Mouse (Mus musculus) ES-Bruce4 (cell line): ENCODE results near the gene Spire2. TPM values are rescaled to one million over a fixed set of nuclear protein-coding genes. Genes with fewer than 3 reads are reported as not detected.
"Not testable (repeated sequence)": the region's sequence is repeated elsewhere in the genome, so short reads cannot be mapped to it uniquely, and the experiment has no call there.

ENCODE experiments used
- H3K27ac ChIP-seq: 2 replicates; pipeline ENCODE4 v1.5.1; 2012; ENCODE audit warnings: low read length, inconsistent platforms; ENCODE audit not compliant: insufficient read depth
- H3K27me3 ChIP-seq: 2 replicates; pipeline ENCODE4 v1.6.1; 2012; ENCODE audit warnings: mild to moderate bottlenecking, low read length, inconsistent platforms; ENCODE audit not compliant: control insufficient read depth, poor library complexity, insufficient read depth, severe bottlenecking
- H3K36me3 ChIP-seq: 2 replicates; pipeline ENCODE4 v1.6.1; 2012; ENCODE audit warnings: inconsistent platforms, mild to moderate bottlenecking, low read length, moderate library complexity; ENCODE audit not compliant: control insufficient read depth, poor library complexity, insufficient read depth, severe bottlenecking
- H3K4me1 ChIP-seq: one replicate; pipeline ENCODE4 v1.8.1; 2011; ENCODE audit warnings: low read length; ENCODE audit not compliant: control insufficient read depth, insufficient read depth
- H3K4me3 ChIP-seq: 2 replicates; pipeline ENCODE4 v1.5.1; 2011; ENCODE audit warnings: low read depth, mild to moderate bottlenecking, low read length
- H3K9ac ChIP-seq: 2 replicates; pipeline ENCODE4 v1.6.1; 2012; ENCODE audit warnings: low read depth, mild to moderate bottlenecking, inconsistent platforms; ENCODE audit not compliant: poor library complexity, severe bottlenecking
- H3K9me3 ChIP-seq: replicated peaks from 2 replicates; pipeline ENCODE4 v1.6.1; 2012; ENCODE audit warnings: mild to moderate bottlenecking, low read length, inconsistent platforms; ENCODE audit not compliant: control insufficient read depth, poor library complexity, insufficient read depth, severe bottlenecking
- CTCF ChIP-seq: IDR thresholded peaks from one replicate; pipeline ENCODE4 v1.8.1; 2011; ENCODE audit warnings: low read depth, low read length
- EP300 ChIP-seq: IDR thresholded peaks from 2 replicates; pipeline ENCODE4 v1.6.1; 2011; ENCODE audit warnings: low read depth, low read length; ENCODE audit not compliant: insufficient read depth
- POLR2A ChIP-seq: IDR thresholded peaks from one replicate; pipeline ENCODE4 v1.8.1; 2011; ENCODE audit warnings: low read length; ENCODE audit not compliant: insufficient read depth
- polyA plus RNA-seq: library from polyadenylated mRNA; stranded (reverse); fragments of >200 nt; gene quantifications from 2 replicates; pipeline ENCODE4 v1.2.4, GENCODE M21; 2011; ENCODE audit warnings: low read depth; ENCODE audit not compliant: missing spikeins, insufficient read depth, insufficient read length

Gene Spire2
- polyA plus RNA-seq, 1 experiment, result 4.2 TPM

DNA sequence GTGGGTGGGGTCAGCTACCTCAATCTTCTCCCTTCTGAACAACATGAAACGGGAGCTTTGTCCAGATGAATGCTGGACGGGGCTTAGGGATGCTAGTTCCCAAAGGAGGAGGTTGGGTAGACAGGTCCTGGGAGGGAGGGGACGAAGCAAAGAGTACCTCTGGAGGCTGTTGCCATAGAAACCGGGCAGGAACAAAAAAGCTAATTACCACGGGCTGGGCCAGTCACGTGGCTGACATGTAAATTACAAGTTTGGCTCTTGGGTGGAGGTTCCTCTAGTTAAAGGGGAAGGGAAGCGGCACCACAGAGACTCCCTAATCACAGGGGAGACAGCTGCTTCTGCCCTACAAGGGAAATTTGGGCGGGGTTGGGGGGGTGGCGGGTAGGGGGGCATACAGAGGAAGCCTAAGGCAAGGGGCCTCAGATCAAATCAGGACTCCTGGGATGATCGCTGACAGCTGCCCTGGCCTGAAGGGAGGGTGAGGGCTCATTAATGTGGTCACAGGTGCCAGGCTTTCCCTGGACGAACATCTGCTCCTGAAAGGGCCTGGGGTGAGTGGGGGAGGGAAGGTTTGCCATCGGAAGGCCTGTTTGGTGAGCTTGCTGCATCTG, 80.2 kb downstream of the Spire2 start:
- Histone ChIP-seq H3K4me3 (peak overlapping the region; percentile 6; the same call in 1 of the 2 replicates), H3K27ac (no peak overlapping the region), H3K4me1 (peaks cover 8% of the 10 kb centered on the region), H3K27me3 (no peaks in the 10 kb centered on the region), H3K9me3 (no peaks in the 10 kb centered on the region), H3K36me3 (no peaks in the 10 kb centered on the region), H3K9ac (no peak overlapping the region)
- TF ChIP-seq POLR2A (no peak), EP300 (0 out of 2 replicates have a peak, but pooled peaks have one; percentile 58), CTCF (no peak)

- no peak overlapping the region for H3K27ac ChIP-seq
- H3K27me3 ChIP-seq, result no peaks in the 10 kb centered on the region
These were observed 81.7 kb downstream of the Spire2 start for GRCm38 (mm10) chr8:123414255-123414654.

GRCm38 (mm10) chr8:123414997-123415696, 82.6 kb downstream of the Spire2 start:
- not testable (repeated sequence) for H3K4me3 ChIP-seq, H3K9ac ChIP-seq, H3K27ac ChIP-seq, H3K36me3 ChIP-seq, H3K4me1 ChIP-seq, H3K27me3 ChIP-seq, H3K9me3 ChIP-seq

More at GRCm38 (mm10) chr8:123414255-123414654, 81.7 kb downstream of the Spire2 start:
- Histone ChIP-seq H3K9ac (no peak overlapping the region), H3K36me3 (peaks cover 5% of the 10 kb centered on the region; the same call in 1 of the 2 replicates), H3K4me1 (peaks cover 7% of the 10 kb centered on the region), H3K4me3 (no peak overlapping the region), H3K9me3 (no peaks in the 10 kb centered on the region)
- no peak for TF ChIP-seq POLR2A
- TF ChIP-seq CTCF, result no peak
- TF ChIP-seq EP300, result no peak

- Histone ChIP-seq H3K4me1 (peaks cover 7% of the 10 kb centered on the region), H3K27me3 (no peaks in the 10 kb centered on the region), H3K4me3 (no peak overlapping the region), H3K9me3 (no peaks in the 10 kb centered on the region), H3K36me3 (peaks cover 5% of the 10 kb centered on the region; the same call in 1 of the 2 replicates), H3K9ac (no peak overlapping the region), H3K27ac (no peak overlapping the region)
- TF ChIP-seq CTCF, result peak; percentile 30
- TF ChIP-seq EP300, result no peak
These were observed 83.7 kb downstream of the Spire2 start for GRCm38 (mm10) chr8:123415967-123416943.

- Histone ChIP-seq H3K4me1 (peaks cover 7% of the 10 kb centered on the region), H3K27me3 (no peaks in the 10 kb centered on the region), H3K9ac (no peak overlapping the region), H3K36me3 (peaks cover 5% of the 10 kb centered on the region; the same call in 1 of the 2 replicates), H3K9me3 (no peaks in the 10 kb centered on the region), H3K27ac (no peak overlapping the region), H3K4me3 (no peak overlapping the region)
- TF ChIP-seq CTCF (no peak), POLR2A (no peak), EP300 (no peak)
These were observed 84.5 kb downstream of the Spire2 start for GRCm38 (mm10) chr8:123416944-123417555.

Other genes starting within 250 kb of the Spire2 start
- 2,572 and 2,592 TPM in 2 replicates for gene Rpl13, start 230.4 kb upstream of the Spire2 start, polyA plus RNA-seq
- 2.9 and 3.2 TPM in 2 replicates for gene Cpne7, start 215.3 kb upstream of the Spire2 start, polyA plus RNA-seq
- gene Sult5a1, start 174.4 kb upstream of the Spire2 start, polyA plus RNA-seq, result 2.2 and 2.9 TPM in 2 replicates
- gene Dpep1, start 146.5 kb upstream of the Spire2 start, polyA plus RNA-seq, result not detected in 2 replicates
- gene Chmp1a, start 120.0 kb upstream of the Spire2 start, polyA plus RNA-seq, result 64.1 and 66.0 TPM in 2 replicates
- gene Spata33, start 119.9 kb upstream of the Spire2 start, polyA plus RNA-seq, result 1.8 TPM in 2 replicates
- 34.3 and 35.7 TPM in 2 replicates for gene Cdk10, start 107.9 kb upstream of the Spire2 start, polyA plus RNA-seq
- gene Spata2l, start 96.5 kb upstream of the Spire2 start, polyA plus RNA-seq, result 0.25 and 0.64 TPM in 2 replicates
- 7.4 and 8.0 TPM in 2 replicates for gene Zfp276, start 78.5 kb upstream of the Spire2 start, polyA plus RNA-seq
- 4.7 and 8.9 TPM in 2 replicates for gene Vps9d1, start 78.4 kb upstream of the Spire2 start, polyA plus RNA-seq
- gene Fanca, start 14.1 kb upstream of the Spire2 start, polyA plus RNA-seq, result 56.4 and 58.9 TPM in 2 replicates
- 239 TPM in 2 replicates for gene Tcf25, start 41.0 kb downstream of the Spire2 start, polyA plus RNA-seq
- gene Mc1r, start 74.4 kb downstream of the Spire2 start, polyA plus RNA-seq, result not detected in 2 replicates
- 19.6 and 20.1 TPM in 2 replicates for gene Tubb3, start 78.7 kb downstream of the Spire2 start, polyA plus RNA-seq
- 76.6 and 81.6 TPM in 2 replicates for gene Def8, start 90.8 kb downstream of the Spire2 start, polyA plus RNA-seq
- 42.0 and 45.3 TPM in 2 replicates for gene Afg3l1, start 145.2 kb downstream of the Spire2 start, polyA plus RNA-seq
- gene Dbndd1, start 182.8 kb downstream of the Spire2 start, polyA plus RNA-seq, result 0.75 and 1.6 TPM in 2 replicates
- 11.6 and 11.8 TPM in 2 replicates for gene Gas8, start 186.1 kb downstream of the Spire2 start, polyA plus RNA-seq